Mouse (Mus musculus) gastrocnemius, postnatal 36 days (tissue): ENCODE measurements around the gene Plcg2. TPM values are rescaled to one million over a fixed set of nuclear protein-coding genes. Genes with fewer than 3 reads are reported as not detected.

ENCODE experiments used
- DNase-seq, 2 experiments: peaks; one replicate each; pipeline ENCODE4 v3.0.0; 2022
- intact Hi-C: fragments of 180-260 bp; cut with DNase I; formaldehyde crosslinking; loops from one replicate; pipeline ENCODE4 v1.15.1; 2025
- total RNA-seq, 2 experiments: library from RNA; stranded (reverse); gene quantifications; 2 replicates each; pipeline ENCODE4 v1.2.3; 2021

The Plcg2 gene
- total RNA-seq, 2 experiments from 2014 or later = 0.59 to 0.61 TPM

DNA sequence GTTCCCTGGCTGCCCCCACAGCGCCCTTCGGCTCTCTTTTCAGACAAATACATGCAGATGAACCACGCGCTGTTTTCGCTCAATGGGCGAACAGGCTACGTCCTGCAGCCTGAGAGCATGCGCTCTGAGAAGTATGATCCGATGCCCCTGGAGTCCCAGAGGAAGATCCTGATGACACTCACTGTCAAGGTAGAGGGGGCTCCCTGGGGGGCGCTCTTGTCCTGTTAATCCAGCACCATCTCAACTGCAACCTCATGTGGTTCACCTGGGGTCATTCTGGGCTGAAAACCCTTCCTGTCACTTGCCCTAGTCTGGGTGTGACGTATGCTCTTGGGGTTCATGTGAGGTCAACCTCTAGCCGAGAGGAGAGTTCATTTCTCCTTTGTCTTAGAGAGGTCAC, 114.8 kb downstream of the Plcg2 start:
- no peak for DNase-seq
- intact Hi-C loops = no loop called here

DNA sequence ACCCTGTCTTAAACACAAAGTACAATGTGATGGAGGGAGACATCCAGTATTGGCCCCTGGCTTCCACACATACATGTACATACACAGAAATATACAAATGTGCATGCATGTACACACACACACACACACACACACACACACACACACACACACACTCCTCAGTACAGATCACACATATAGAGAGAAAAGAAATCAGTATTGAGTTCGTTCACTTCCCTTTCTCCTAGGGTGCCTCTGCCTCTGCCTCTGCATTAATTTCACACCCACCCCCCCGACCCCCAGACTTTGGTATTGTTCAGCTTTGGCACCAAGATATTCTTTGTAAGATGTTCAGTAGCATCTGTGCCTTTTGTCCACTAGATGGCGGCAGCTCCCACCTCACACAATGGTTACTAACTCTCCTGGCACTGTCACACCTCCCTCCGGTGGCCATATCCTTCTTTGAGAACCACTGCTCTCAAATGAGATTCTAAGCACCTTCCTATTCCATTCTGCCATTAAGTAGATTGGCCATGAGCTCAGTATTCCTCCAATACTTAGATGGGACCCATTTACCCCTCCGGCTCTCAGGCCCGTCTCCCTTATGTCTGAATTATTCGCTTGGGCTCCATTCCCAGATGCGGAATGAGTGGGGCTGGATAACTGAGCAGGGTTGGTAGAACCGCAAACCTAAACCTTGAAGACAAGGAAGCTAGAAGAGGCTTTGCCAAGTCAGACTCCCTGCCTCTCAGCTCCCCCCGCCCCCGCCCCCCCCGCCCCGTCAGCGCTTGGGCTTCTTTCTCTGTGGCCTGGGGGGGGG, 128.1 kb downstream of the Plcg2 start:
- no peak for DNase-seq
- intact Hi-C loops = no loop called here

DNA sequence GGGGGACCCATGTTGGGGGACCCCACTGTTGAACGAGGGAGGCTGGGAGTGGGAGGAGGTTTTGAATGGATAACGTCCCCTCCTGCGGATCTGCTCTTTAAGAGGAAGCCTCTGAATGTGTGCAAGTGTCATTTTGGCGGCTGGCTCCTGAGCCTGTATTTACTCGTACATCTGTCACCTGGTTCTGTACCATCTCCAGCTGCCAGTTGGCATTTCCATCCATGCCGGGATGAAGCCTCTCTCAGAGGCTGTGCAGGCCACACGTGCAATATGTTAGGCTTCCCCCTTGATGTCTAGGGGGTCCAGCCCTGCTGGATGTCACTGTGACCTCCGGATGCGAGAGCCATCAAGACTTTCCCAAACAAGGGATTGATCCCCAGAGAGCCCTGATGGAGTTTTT, 129.0 kb downstream of the Plcg2 start:
- intact Hi-C loops = no loop called here
- DNase-seq = no peak

DNA sequence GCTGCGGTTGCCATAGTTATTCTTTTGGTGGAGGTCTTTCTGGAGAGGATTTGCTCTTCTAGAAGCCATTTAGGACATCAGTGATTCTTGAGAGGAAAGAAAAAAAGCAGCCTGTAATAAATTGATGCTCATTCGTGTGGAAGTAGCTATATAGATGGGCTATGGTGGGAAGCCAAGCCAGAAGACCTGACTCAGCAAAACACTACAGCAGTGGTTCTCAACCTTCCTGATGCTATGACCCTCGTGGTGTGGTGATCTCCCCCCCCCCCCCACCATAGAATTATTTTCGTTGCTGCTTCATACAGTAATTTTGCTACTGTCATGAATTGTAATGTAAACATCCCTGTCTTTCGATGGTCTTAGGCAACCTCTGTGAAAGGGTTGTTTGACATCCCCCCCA, 134.4 kb downstream of the Plcg2 start:
- intact Hi-C loops = no loop called here
- DNase-seq = no peak

DNA sequence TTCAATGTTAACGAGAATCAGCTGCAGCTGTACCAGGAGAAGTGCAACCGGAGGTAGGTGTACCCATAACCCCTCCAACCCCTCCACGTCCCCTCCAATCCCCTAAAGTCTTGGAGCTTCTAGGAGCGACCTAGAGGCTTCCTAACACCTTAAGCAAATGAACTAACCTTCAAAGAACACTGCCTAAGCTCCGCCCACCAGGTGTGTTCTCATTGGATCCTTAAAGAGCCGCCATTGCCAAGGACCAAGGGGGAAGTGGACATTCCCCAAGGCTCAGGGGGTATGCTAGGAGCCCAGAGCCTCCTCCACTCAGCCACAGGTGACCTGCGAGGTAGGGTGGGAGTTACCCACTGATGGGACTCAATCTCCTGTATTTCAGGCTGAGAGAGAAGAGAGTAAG, 136.3 kb downstream of the Plcg2 start:
- no peak for DNase-seq
- intact Hi-C loops = no loop called here

DNA sequence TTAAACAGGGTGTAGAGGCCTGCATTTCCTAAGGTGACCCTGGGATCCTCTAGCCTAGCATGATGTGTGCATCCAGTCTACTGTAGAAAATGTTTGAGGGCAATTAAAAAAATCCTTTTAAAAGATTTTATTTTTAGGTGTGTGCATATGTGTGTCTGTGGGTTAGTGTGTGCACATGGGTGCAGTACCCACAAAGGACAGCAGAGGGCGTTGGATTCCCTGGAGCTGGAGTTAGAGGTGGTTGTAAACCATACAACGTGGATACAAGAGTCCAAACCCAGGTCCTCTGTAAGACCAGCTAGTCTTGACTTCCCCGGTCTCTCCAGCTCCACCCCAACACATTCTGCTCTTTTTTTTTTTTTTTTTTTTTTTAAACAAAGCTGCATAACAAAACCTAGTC, 139.4 kb downstream of the Plcg2 start:
- intact Hi-C loops = no loop called here

DNA sequence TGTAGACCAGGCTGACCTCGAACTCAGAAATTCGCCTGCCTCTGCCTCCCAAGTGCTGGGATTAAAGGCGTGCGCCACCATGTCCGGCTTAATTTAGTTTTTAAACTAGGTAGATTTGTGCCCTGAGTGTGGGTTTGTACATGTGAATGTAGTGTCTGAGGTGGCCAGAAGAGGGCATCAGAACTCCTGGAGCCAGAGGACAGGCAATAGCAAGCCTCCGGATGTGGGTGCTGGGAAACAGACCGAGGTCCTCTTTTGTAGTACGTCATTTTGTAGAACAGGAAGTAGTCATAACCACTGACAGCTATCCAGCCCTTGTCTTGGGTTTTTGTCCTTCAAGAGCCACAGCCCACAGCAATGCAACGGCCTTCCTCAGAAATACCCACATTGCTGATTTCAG, 141.5 kb downstream of the Plcg2 start:
- no peak for DNase-seq
- intact Hi-C loops = loop anchor here (10.0 kb wide), 1 partner anchor 225 kb away; no protein-coding TSS in a partner anchor

More for the DNA sequence above, 139.4 kb downstream of the Plcg2 start:
- no peak for DNase-seq

DNA sequence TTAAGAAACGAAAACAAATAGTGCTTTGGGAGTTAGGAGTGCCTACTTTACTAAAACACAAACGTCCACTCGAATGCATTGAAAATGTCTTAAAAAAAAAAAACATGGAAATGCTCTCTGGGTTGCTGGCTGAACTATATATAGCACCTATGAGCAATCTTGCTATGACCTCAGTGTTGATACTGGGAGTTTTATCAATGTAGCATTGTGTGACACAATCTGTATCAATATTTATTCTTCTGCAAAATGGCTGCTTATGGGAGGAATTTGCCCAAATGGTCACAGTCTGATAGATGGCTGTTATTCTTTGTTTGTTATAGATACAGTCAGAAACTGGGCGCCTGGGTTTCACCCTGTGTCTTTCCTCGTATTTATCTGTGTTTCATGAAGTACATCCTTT, 147.4 kb downstream of the Plcg2 start:
- no peak for DNase-seq
- intact Hi-C loops = loop anchor here (10.0 kb wide), 1 partner anchor 219 kb away; no protein-coding TSS in a partner anchor

DNA sequence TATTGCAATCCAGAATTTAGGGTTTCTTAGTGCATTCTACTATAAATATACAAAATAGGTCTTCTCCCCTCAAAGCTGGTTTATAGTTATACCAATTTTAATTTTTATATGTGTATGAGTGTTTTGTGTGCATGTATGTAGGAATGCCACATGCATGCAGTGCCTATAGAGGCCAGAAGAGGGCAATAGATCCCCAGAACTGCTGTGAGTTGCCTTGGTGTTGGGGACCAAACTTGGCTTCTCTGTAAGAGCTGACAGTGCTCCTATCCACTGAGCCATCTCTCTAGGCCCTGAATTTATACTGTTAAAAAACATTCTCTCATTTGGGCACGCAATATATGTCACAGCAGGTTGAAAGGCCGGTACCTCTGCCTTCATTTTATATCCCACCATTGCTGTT, 147.9 kb downstream of the Plcg2 start:
- DNase-seq = no peak
- intact Hi-C loops = loop anchor here (10.0 kb wide), 1 partner anchor 219 kb away; no protein-coding TSS in a partner anchor

DNA sequence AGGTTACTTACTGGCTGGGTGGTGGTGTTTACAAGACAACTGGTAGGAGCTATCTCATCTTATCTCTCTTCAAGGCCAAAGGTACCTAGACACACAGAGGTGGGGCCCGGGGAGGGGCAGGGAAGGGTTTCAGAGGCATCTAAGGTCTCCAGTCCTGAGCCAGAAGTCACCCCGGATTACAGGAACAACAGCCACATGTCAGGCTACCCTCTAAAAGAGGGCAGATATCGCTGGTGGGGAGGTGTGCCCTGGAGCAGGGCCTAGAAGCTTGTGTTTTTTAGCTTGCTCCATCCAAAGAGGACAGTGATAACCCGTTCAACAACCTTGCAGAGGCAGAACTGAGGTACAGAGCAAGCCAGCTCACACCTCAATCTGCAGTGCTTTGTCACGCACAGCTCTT, 148.3 kb downstream of the Plcg2 start:
- DNase-seq = no peak
- intact Hi-C loops = loop anchor here (10.0 kb wide), 1 partner anchor 218 kb away; no protein-coding TSS in a partner anchor

DNA sequence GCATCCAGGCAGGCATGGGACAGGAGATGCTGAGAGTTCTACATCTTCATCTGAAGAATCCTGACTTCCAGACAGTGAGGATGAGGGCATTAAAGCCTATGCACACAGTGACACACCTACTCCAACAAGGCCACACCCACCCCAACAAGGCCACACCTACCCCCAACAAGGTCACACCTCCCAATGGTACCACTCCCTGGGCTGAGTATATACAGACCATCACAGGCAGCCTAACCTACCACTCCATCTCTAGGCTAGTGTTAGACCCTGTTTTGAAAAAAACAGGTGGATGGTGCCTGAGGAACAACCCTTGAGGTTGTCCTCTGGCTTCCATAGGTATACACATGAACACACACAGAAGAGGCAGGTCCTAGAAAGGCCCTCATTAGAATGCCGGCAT, 154.2 kb downstream of the Plcg2 start:
- DNase-seq = no peak
- intact Hi-C loops = no loop called here

DNA sequence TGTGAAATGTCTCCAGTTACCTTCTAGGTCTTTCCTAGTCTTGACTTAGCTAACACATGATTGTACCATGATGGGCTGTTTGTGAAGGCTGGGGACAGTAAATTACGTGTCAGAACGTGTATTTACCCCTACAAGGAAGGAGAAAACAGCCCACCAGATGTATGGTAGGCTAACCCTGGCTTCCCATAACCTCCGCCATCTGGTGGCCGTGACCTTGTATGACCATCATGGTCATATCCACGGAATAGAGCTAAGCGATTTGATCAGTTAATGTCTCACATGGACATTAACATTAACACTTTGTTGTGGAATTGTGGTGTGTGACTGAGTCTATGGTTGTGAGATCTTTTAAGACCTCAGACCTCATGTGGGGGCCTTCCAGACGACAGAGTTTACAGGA, 160.9 kb downstream of the Plcg2 start:
- intact Hi-C loops = no loop called here
- no peak for DNase-seq

DNA sequence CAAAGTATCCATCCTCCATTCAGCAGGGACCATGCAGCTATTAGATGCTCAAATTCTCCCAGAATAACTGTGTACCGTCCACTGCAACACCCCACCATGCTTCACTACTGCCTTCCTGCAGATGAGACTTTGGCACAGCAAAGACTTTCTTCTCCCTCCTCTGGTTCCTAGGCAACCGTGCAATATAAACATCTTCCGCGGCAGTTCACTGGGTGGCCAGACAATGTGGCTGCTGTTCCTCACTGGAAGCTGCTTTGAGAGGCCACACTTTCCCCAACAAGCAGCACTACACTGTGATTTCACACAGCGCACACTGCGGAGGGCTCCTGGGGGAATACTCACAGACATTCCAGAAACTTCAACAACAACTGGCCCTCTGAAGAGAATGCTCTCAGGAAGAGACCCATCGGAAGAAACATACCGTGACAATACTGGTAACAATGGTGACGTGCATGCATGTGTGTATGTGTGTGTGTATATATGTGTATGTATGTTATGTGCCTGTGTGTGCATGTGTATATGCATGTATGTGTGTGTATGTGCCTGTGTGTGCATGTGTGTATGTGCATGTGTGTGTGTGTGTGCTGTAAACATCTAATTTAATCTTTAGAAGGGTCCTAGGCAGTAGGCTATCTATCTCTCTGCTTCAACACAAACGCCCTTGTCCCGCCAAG, 162.4 kb downstream of the Plcg2 start:
- no peak for DNase-seq
- intact Hi-C loops = no loop called here

DNA sequence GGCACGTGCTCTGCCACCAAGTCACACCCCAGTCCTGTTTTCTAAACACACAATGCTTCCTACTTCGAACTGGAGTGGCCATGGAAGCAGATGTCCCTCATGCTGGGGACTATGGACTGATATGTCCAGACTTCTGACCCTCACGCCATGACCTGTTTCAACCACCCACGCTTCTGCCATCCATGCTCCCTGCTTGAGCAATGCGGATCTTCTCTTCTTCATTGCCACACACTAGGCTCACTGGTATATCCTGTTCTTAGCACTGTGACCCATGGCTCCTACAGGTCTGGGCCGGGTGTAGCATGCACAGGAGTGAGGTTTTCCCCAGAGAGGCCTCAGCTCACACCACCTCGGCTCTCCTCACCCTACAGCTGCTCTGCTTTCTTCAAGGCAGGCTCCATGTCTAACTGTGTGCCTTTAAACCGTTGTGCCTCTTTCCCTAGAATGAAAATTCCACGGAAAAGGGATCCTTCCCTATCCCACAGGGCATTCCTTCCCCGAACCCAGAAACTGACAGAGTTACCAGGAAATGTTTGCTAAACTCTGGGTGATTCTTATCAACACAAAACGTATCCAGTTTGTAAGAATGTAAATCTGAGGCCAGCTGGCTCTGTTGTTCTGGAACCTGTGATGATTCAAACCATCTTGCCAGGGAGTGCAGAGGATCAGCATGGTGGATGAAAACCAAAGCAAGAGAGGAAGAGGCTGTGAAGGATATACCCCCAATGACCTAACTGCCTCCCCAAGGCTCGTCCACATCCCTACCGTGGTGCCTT, 169.4 kb downstream of the Plcg2 start:
- intact Hi-C loops = no loop called here
- DNase-seq = no peak

DNA sequence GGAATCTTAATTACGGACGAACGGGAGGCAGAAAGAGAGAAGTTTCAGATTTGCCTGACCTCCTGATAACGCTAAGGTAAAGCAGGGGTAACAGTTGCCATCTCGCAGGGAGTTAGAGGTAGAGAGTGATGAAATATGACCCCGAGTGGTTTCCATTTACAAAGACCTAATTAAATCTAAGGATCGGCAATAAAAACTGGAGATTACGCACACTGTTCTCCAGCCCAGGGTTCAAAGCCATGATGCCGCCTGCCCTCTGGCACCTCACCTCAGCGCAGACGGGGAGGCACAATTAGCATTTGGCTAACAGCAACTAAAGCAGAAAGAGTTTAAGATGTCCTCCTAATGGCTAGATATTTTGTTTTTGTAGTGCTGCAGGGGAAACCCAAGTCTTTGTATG, 172.4 kb downstream of the Plcg2 start:
- DNase-seq = no peak
- intact Hi-C loops = no loop called here

DNA sequence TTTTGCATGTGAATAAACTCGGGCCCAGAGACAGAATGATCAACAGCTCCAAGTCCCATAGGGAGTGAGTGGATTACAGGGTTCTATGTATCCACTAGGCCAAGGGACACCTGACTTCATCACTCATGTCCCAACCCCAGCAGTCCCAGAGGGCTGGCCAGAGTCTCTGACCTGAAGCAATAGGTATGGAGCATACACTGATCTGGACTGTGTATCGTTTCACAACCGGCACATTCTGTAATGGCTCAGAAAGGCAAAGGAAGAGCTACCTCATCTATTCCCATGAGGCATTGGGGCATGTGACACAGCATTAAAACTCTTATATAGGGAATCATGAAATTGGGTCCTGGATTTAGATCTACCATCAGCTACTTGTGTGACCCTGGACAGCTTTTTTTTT, 174.5 kb downstream of the Plcg2 start:
- no peak for DNase-seq

DNA sequence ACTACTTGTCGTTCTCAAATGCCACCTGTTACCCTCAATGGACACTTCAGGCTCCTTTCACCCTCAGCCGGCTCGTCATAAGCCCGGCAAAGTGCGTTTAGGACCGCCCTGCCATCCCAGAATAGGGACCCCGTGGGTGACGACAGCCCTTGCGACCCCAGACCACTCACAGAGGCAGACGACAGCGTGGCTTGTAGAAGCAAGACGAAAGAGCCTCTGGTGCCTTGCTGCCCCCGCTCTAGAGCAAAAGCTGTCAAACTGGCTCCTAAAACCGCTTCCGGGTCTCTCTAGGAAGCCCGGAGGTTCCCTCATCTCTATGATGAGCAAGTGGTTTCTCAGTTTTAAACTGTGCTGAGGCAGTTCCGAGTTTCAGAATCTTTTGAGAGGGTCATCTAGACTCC, 175.3 kb downstream of the Plcg2 start, which contains the start of gene Sdr42e1:
Gene Sdr42e1 (minus strand): TSS at position 260 of the 401 bp plus-strand sequence.
- intact Hi-C loops = no loop called here
- peak in 1 of 2 experiments; percentile 20 for DNase-seq

More for the DNA sequence above, 174.5 kb downstream of the Plcg2 start:
- intact Hi-C loops = no loop called here

DNA sequence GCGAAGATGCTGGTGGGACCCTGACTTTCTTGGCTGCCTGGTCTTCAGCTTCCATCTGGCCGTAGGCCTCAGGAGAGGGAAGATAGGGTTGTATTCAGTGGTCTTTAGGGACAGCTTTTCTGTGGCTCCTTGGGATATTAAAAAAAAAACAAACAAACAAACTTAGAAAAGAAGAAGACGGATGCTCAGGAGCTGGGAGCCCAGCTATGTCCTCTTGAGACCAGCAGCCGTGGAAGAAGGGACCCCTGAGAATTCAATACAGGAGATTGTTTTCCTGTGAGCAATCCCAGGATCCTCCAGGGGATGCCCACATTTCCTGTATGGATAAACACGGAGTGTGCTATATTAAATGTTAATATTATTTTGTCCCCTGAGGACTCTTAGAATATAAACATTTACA, 177.1 kb downstream of the Plcg2 start:
- intact Hi-C loops = no loop called here
- no peak for DNase-seq

DNA sequence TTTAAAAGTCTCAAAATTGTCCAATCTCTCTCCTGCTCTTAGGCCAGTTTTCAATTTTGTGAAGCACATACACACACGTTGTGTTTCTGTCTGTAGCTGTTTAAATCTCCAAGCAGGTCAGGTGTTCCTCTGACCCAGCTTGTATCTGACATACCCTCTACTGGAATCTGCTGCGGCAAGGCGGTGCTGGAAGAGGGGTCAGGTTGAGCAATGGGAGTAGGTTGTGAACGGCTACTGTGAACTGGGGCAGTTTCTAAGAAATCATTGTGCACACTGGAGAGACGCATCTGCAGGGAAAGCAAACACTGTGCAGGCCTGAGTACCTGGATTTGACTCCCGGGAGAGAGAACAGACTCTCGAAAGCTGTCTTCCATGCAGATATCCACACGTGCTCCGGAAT, 178.4 kb downstream of the Plcg2 start:
- intact Hi-C loops = no loop called here
- no peak for DNase-seq

DNA sequence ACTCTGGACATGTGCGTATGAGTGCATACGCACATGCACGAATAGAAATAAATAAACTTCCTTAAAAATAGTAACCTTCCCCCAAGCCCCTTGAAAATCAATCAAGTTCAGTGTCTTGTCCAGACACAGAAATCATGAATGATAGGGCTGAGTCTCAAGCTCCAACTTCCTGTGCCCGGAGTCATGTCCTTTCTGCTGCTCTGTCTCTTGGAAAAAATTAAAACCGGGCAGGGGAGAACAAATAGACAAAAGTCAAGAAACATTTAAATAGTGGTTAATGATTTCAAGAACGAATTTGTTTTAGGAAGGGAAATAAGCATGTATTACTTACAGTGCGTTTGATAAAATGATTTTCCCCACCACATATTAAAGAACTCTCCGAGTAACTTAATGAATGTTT, 178.9 kb downstream of the Plcg2 start:
- DNase-seq = no peak
- intact Hi-C loops = no loop called here

DNA sequence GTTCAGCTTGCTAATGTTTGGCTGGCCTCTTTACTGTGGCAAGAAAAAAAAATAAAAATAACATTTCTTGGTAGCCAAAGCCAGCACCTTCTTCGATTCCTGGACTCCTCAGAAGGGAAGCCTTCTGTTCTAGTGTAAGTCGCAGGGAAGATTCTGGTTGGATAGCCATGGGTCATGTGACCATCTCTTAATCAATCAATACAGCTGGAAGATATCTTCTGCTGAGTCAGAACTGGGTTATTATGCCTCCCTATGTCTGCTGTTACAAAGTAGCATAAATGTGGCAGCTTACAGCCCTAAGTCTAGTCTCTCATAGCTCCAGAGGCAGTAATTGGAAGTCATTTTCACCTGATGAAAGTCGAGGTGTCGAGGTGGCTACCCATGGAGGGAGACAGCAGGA, 180.6 kb downstream of the Plcg2 start:
- intact Hi-C loops = no loop called here
- no peak for DNase-seq
